Mouse (Mus musculus): ENCODE results near the gene Zmynd10. TPM values are rescaled to one million over a fixed set of nuclear protein-coding genes. Genes with fewer than 3 reads are reported as not detected.
"Not testable (repeated sequence)": the region's sequence is repeated elsewhere in the genome, so short reads cannot be mapped to it uniquely, and the experiment has no call there.

Zmynd10 gene
- polyA plus RNA-seq, 1 experiment from 2014 or later: 2.3 TPM

- Histone ChIP-seq H3K27ac (ENCODE audit: low read length) (peak overlapping the region; percentile 13; the same call in 1 of the 2 replicates), H3K36me3 (ENCODE audit: control insufficient read depth, insufficient read depth, low read length) (peaks cover 12% of the 10 kb centered on the region; the same call in 1 of the 2 replicates), H3K4me1 (ENCODE audit: control insufficient read depth, insufficient read depth, low read length) (peaks cover 38% of the 10 kb centered on the region), H3K9ac (ENCODE audit: low read depth, low read length) (peak overlapping the region; percentile 27; the same call in 1 of the 2 replicates)
- H3K4me3 ChIP-seq (ENCODE audit: low read length); ATAC-seq; H3K9me3 ChIP-seq (ENCODE audit: control insufficient read depth, low read length); H3K4me2 ChIP-seq (ENCODE audit: low read depth, low read length); H3K27me3 ChIP-seq (replicated peaks; ENCODE audit: control insufficient read depth, insufficient read depth, low read length): not testable (repeated sequence)
- WGBS: 54% methylated on average over 5 of the region's 5 CpGs
These were observed 18.5 kb downstream of the Zmynd10 start for GRCm38 (mm10) chr9:107565556-107565955.

- WGBS: 50% methylated on average over 15 of the region's 15 CpGs
- H3K4me2 ChIP-seq (ENCODE audit: low read depth, low read length): peak overlapping the region; percentile 32
- no peaks in the 10 kb centered on the region for H3K27me3 ChIP-seq (replicated peaks; ENCODE audit: control insufficient read depth, insufficient read depth, low read length)
- peak overlapping the region; percentile 72 for H3K27ac ChIP-seq (ENCODE audit: low read length)
- peaks cover 11% of the 10 kb centered on the region; the same call in 1 of the 2 replicates for H3K36me3 ChIP-seq (ENCODE audit: control insufficient read depth, insufficient read depth, low read length)
- 0 out of 2 replicates have a peak overlapping the region, but pooled peaks have one; percentile 34 for H3K9ac ChIP-seq (ENCODE audit: low read depth, low read length)
- peaks cover 44% of the 10 kb centered on the region for H3K4me1 ChIP-seq (ENCODE audit: control insufficient read depth, insufficient read depth, low read length)
- no peak for ATAC-seq
- peak overlapping the region; percentile 13; the same call in 1 of the 2 replicates for H3K4me3 ChIP-seq (ENCODE audit: low read length)
- H3K9me3 ChIP-seq (ENCODE audit: control insufficient read depth, low read length): no peaks in the 10 kb centered on the region
These were observed 19.1 kb downstream of the Zmynd10 start for GRCm38 (mm10) chr9:107566041-107566709.

- 44% methylated on average over 3 of the region's 3 CpGs for WGBS
- H3K9me3 ChIP-seq (ENCODE audit: control insufficient read depth, low read length): no peaks in the 10 kb centered on the region
- H3K36me3 ChIP-seq (ENCODE audit: control insufficient read depth, insufficient read depth, low read length): peaks cover 7% of the 10 kb centered on the region; the same call in 1 of the 2 replicates
- H3K4me1 ChIP-seq (ENCODE audit: control insufficient read depth, insufficient read depth, low read length): peaks cover 51% of the 10 kb centered on the region
- H3K9ac ChIP-seq (ENCODE audit: low read depth, low read length): peak overlapping the region; percentile 34; the same call in 1 of the 2 replicates
- peak overlapping the region; percentile 13; the same call in 1 of the 2 replicates for H3K4me3 ChIP-seq (ENCODE audit: low read length)
- ATAC-seq: no peak
- no peaks in the 10 kb centered on the region for H3K27me3 ChIP-seq (replicated peaks; ENCODE audit: control insufficient read depth, insufficient read depth, low read length)
- H3K4me2 ChIP-seq (ENCODE audit: low read depth, low read length): peak overlapping the region; percentile 32; the same call in 1 of the 2 replicates
- peak overlapping the region; percentile 72 for H3K27ac ChIP-seq (ENCODE audit: low read length)
These were observed 19.8 kb downstream of the Zmynd10 start for GRCm38 (mm10) chr9:107566855-107567254.

GRCm38 (mm10) chr9:107567702-107568319, 20.7 kb downstream of the Zmynd10 start, which contains the start of gene Hyal2:
Hyal2 (plus strand) TSS chr9:107567945.
- no peak for ATAC-seq
- Histone ChIP-seq H3K9ac (ENCODE audit: low read depth, low read length) (peak within 1 kb of the TSS; percentile 85), H3K4me3 (ENCODE audit: low read length) (peak within 1 kb of the TSS; percentile 78), H3K9me3 (ENCODE audit: control insufficient read depth, low read length) (no peaks in the 10 kb centered on the region), H3K27me3 (replicated peaks; ENCODE audit: control insufficient read depth, insufficient read depth, low read length) (no peaks in the 10 kb centered on the region), H3K27ac (ENCODE audit: low read length) (peak within 1 kb of the TSS; percentile 72), H3K4me2 (ENCODE audit: low read depth, low read length) (peak within 1 kb of the TSS; percentile 74), H3K4me1 (ENCODE audit: control insufficient read depth, insufficient read depth, low read length) (peaks cover 56% of the 10 kb centered on the region), H3K36me3 (ENCODE audit: control insufficient read depth, insufficient read depth, low read length) (peaks cover 6% of the 10 kb centered on the region; the same call in 1 of the 2 replicates)
- WGBS: 6% methylated on average over 18 of the region's 18 CpGs

- Histone ChIP-seq H3K9ac (ENCODE audit: low read depth, low read length) (peak overlapping the region; percentile 85), H3K27me3 (replicated peaks; ENCODE audit: control insufficient read depth, insufficient read depth, low read length) (no peaks in the 10 kb centered on the region), H3K4me2 (ENCODE audit: low read depth, low read length) (peak overlapping the region; percentile 74), H3K4me1 (ENCODE audit: control insufficient read depth, insufficient read depth, low read length) (peaks cover 55% of the 10 kb centered on the region), H3K9me3 (ENCODE audit: control insufficient read depth, low read length) (no peaks in the 10 kb centered on the region), H3K36me3 (ENCODE audit: control insufficient read depth, insufficient read depth, low read length) (peaks cover 6% of the 10 kb centered on the region; the same call in 1 of the 2 replicates), H3K4me3 (ENCODE audit: low read length) (peak overlapping the region; percentile 78), H3K27ac (ENCODE audit: low read length) (peak overlapping the region; percentile 72)
- ATAC-seq: peak; percentile 82
- WGBS: under 1% methylated on average over 41 of the region's 41 CpGs
These were observed 21.5 kb downstream of the Zmynd10 start for GRCm38 (mm10) chr9:107568331-107569261.

GRCm38 (mm10) chr9:107569270-107569669, 22.2 kb downstream of the Zmynd10 start:
- peak; percentile 22 for ATAC-seq
- H3K4me2 ChIP-seq (ENCODE audit: low read depth, low read length): peak overlapping the region; percentile 74
- H3K9ac ChIP-seq (ENCODE audit: low read depth, low read length): peak overlapping the region; percentile 85
- peak overlapping the region; percentile 72 for H3K27ac ChIP-seq (ENCODE audit: low read length)
- H3K4me3 ChIP-seq (ENCODE audit: low read length): peak overlapping the region; percentile 78
- WGBS: under 1% methylated on average over 23 of the region's 23 CpGs
- peaks cover 6% of the 10 kb centered on the region; the same call in 1 of the 2 replicates for H3K36me3 ChIP-seq (ENCODE audit: control insufficient read depth, insufficient read depth, low read length)
- H3K4me1 ChIP-seq (ENCODE audit: control insufficient read depth, insufficient read depth, low read length): peaks cover 49% of the 10 kb centered on the region
- no peaks in the 10 kb centered on the region for H3K27me3 ChIP-seq (replicated peaks; ENCODE audit: control insufficient read depth, insufficient read depth, low read length)
- no peaks in the 10 kb centered on the region for H3K9me3 ChIP-seq (ENCODE audit: control insufficient read depth, low read length)

GRCm38 (mm10) chr9:107570016-107570415, 22.9 kb downstream of the Zmynd10 start:
- peaks cover 45% of the 10 kb centered on the region for H3K4me1 ChIP-seq (ENCODE audit: control insufficient read depth, insufficient read depth, low read length)
- 37% methylated on average over 13 of the region's 13 CpGs for WGBS
- H3K27ac ChIP-seq (ENCODE audit: low read length): peak overlapping the region; percentile 72; the same call in 1 of the 2 replicates

GRCm38 (mm10) chr9:107570845-107571244, 23.7 kb downstream of the Zmynd10 start:
- Histone ChIP-seq H3K36me3 (ENCODE audit: control insufficient read depth, insufficient read depth, low read length) (peaks cover 3% of the 10 kb centered on the region; the same call in 1 of the 2 replicates), H3K4me2 (ENCODE audit: low read depth, low read length) (peak overlapping the region; percentile 74), H3K9me3 (ENCODE audit: control insufficient read depth, low read length) (no peaks in the 10 kb centered on the region), H3K4me3 (ENCODE audit: low read length) (peak overlapping the region; percentile 78), H3K9ac (ENCODE audit: low read depth, low read length) (peak overlapping the region; percentile 85), H3K4me1 (ENCODE audit: control insufficient read depth, insufficient read depth, low read length) (peaks cover 46% of the 10 kb centered on the region), H3K27ac (ENCODE audit: low read length) (peak overlapping the region; percentile 53), H3K27me3 (replicated peaks; ENCODE audit: control insufficient read depth, insufficient read depth, low read length) (no peaks in the 10 kb centered on the region)
- ATAC-seq: no peak
- WGBS: 65% methylated on average over 21 of the region's 21 CpGs

More at GRCm38 (mm10) chr9:107570016-107570415, 22.9 kb downstream of the Zmynd10 start:
- Histone ChIP-seq H3K36me3 (ENCODE audit: control insufficient read depth, insufficient read depth, low read length) (peaks cover 6% of the 10 kb centered on the region; the same call in 1 of the 2 replicates), H3K9ac (ENCODE audit: low read depth, low read length) (peak overlapping the region; percentile 85), H3K4me3 (ENCODE audit: low read length) (peak overlapping the region; percentile 78), H3K4me2 (ENCODE audit: low read depth, low read length) (peak overlapping the region; percentile 74), H3K9me3 (ENCODE audit: control insufficient read depth, low read length) (no peaks in the 10 kb centered on the region), H3K27me3 (replicated peaks; ENCODE audit: control insufficient read depth, insufficient read depth, low read length) (no peaks in the 10 kb centered on the region)
- no peak for ATAC-seq
